Mouse (Mus musculus) B cell, adult 62 days (primary cell): ENCODE data around the gene Bsph2. TPM values are rescaled to one million over a fixed set of nuclear protein-coding genes. Genes with fewer than 3 reads are reported as not detected.

Experiments used
- total RNA-seq: library from RNA; stranded (reverse); gene quantifications from 4 replicates; pipeline ENCODE4 v1.2.4, GENCODE M21; 2023

The Bsph2 gene
- not detected in 4 replicates for total RNA-seq

GRCm38 (mm10) chr7:13570967-13571366 lies at the start of gene Bsph2:
Gene Bsph2, minus strand, starts transcription at chr7:13571067.

Other genes starting within 250 kb of the Bsph2 start
- gene Pla2g4c, start 246.4 kb downstream of the Bsph2 start, total RNA-seq = 0.23 to 0.69 TPM (median 0.41 TPM) in 3 of 4 replicates, not detected in the other
- gene Cabp5, start 172.9 kb downstream of the Bsph2 start, total RNA-seq = not detected in 4 replicates
- not detected in 4 replicates for gene Bsph1, start 120.2 kb downstream of the Bsph2 start, total RNA-seq
- gene Sult2a5, start 52.9 kb upstream of the Bsph2 start, total RNA-seq = not detected in 4 replicates
- not detected in 4 replicates for gene Sult2a2, start 162.4 kb upstream of the Bsph2 start, total RNA-seq